25 mouse cellular contexts compared by ENCODE assay signal in genomic region chr3:96782236-96782635, GRCm38 (mm10). TPM values are rescaled to one million over a fixed set of nuclear protein-coding genes. Genes with fewer than 3 reads are reported as not detected.
"Had no signal": no experiment of that assay in that cellular context is flagged by ENCODE, and none has a peak within 500 bp of the region (broad histone marks: within the 10 kb centered on the region; RNA-seq: fewer than 3 reads in every experiment).

No protein-coding gene starts in this region.

- H3K4me2 ChIP-seq: kidney, embryonic 15.5 days; limb, embryonic 13.5 days; liver, embryonic 12.5 days; liver, embryonic 15.5 days; lung, embryonic 15.5 days; midbrain, embryonic 11.5 days; neural tube, embryonic 13.5 days had no signal

- H3K27me3 ChIP-seq: kidney, embryonic 15.5 days; limb, embryonic 13.5 days; liver, embryonic 12.5 days; liver, embryonic 15.5 days; lung, embryonic 15.5 days; megakaryocyte, embryonic 14.5 days; neural tube, embryonic 13.5 days had no signal

- ATAC-seq: liver, embryonic 12.5 days had no signal

- H3K9ac ChIP-seq: kidney, embryonic 15.5 days; limb, embryonic 13.5 days; liver, embryonic 12.5 days; liver, embryonic 15.5 days; lung, embryonic 15.5 days; neural tube, embryonic 13.5 days had no signal

- H3K9me3 ChIP-seq: kidney, embryonic 15.5 days; limb, embryonic 10.5 days; limb, embryonic 13.5 days; liver, embryonic 12.5 days; liver, embryonic 15.5 days; lung, embryonic 15.5 days; megakaryocyte, embryonic 14.5 days; neural tube, embryonic 13.5 days had no signal

- H3K4me3 ChIP-seq: kidney, embryonic 15.5 days; limb, embryonic 10.5 days; limb, embryonic 13.5 days; liver, embryonic 12.5 days; liver, embryonic 15.5 days; lung, embryonic 15.5 days; megakaryocyte, embryonic 14.5 days; neural tube, embryonic 13.5 days had no signal

- H3K27ac ChIP-seq: kidney, embryonic 15.5 days; limb, embryonic 10.5 days; limb, embryonic 13.5 days; liver, embryonic 12.5 days; liver, embryonic 15.5 days; lung, embryonic 15.5 days; neural tube, embryonic 13.5 days; stomach, postnatal 0 days had no signal

- DNase-seq: kidney, adult 8-10 months; kidney, postnatal 10 days; kidney, postnatal 36 days; liver; lung, adult 18-20 months; lung, postnatal 10 days; lung, postnatal 36 days; midbrain, embryonic 14.5 days; thymus, adult 2 months; thymus, postnatal 14 days; thymus, postnatal 4 days had no signal

- H3K4me1 ChIP-seq: limb, embryonic 10.5 days; limb, embryonic 13.5 days; lung, embryonic 15.5 days; neural tube, embryonic 13.5 days had no signal

RNA-seq across cellular contexts. Expression of gene Pdzk1, which starts 46.8 kb away (rescaled TPM):
- polyA plus RNA-seq: limb, embryonic 10.5 days; limb, embryonic 13.5 days; stomach, embryonic 14.5 days had no signal

RNA-seq across cellular contexts. Expression of gene Cd160, which starts 46.9 kb away (rescaled TPM):
- total RNA-seq: layer of hippocampus, postnatal 14 days; left cerebral cortex, adult 18-20 months; left cerebral cortex, postnatal 25 days had no signal
